Mouse (Mus musculus) thymus, adult 2 months (tissue): Measurements from ENCODE around the gene Gp1bb. TPM values are rescaled to one million over a fixed set of nuclear protein-coding genes. Genes with fewer than 3 reads are reported as not detected.

ENCODE experiments used
- DNase-seq: peaks from one replicate; pipeline ENCODE4 v3.0.0; 2021
- H3K27ac ChIP-seq: fragments of 200-500 bp; 2 replicates; pipeline ENCODE4 v1.5.1; 2012; ENCODE audit warnings: low read length, control low read depth; ENCODE audit not compliant: control insufficient read depth, insufficient read depth
- H3K27me3 ChIP-seq: fragments of 200-500 bp; 2 replicates; pipeline ENCODE4 v1.6.1; 2012; ENCODE audit warnings: mild to moderate bottlenecking, low read length, moderate library complexity, mixed read lengths; ENCODE audit not compliant: control insufficient read depth, insufficient read depth
- H3K36me3 ChIP-seq: fragments of 200-500 bp; 2 replicates; pipeline ENCODE4 v1.6.1; 2012; ENCODE audit warnings: mild to moderate bottlenecking, low read length, moderate library complexity; ENCODE audit not compliant: control insufficient read depth, insufficient read depth
- H3K4me1 ChIP-seq: fragments of 200-500 bp; replicated peaks from 2 replicates; pipeline ENCODE4 v1.6.1; 2012; ENCODE audit warnings: low read length; ENCODE audit not compliant: control insufficient read depth, insufficient read depth
- H3K4me3 ChIP-seq: fragments of 200-500 bp; 2 replicates; pipeline ENCODE4 v1.5.1; 2012; ENCODE audit warnings: mild to moderate bottlenecking, low read length, control low read depth, moderate library complexity; ENCODE audit not compliant: control insufficient read depth, insufficient read depth
- CTCF ChIP-seq: fragments of 200-500 bp; IDR thresholded peaks from 2 replicates; pipeline ENCODE4 v1.5.1; 2012; ENCODE audit warnings: mild to moderate bottlenecking, control low read depth, low read length, moderate library complexity, borderline replicate concordance; ENCODE audit not compliant: control insufficient read depth, poor library complexity, insufficient read depth; ENCODE audit errors: extremely low read depth
- POLR2A ChIP-seq: fragments of 200-500 bp; IDR thresholded peaks from 2 replicates; pipeline ENCODE4 v1.6.1; 2012; ENCODE audit warnings: mild to moderate bottlenecking, low read length, control low read depth, moderate library complexity; ENCODE audit not compliant: control insufficient read depth, poor library complexity, insufficient read depth; ENCODE audit errors: extremely low read depth
- WGBS: fragments of 180-500 bp; shearing (Covaris S2); methylation state at CpG from one replicate; pipeline ENCODE4 v1.1.7; 2018; 5-methylcytosine and 5-hydroxymethylcytosine counted together
- polyA plus RNA-seq: library from polyadenylated mRNA; depleted of rRNA; stranded (reverse); fragments of >200 nt; gene quantifications from 2 replicates; pipeline ENCODE4 v1.2.3, GENCODE M21; 2012

Gene Gp1bb
- polyA plus RNA-seq, 1 experiment = 1.1 TPM

DNA sequence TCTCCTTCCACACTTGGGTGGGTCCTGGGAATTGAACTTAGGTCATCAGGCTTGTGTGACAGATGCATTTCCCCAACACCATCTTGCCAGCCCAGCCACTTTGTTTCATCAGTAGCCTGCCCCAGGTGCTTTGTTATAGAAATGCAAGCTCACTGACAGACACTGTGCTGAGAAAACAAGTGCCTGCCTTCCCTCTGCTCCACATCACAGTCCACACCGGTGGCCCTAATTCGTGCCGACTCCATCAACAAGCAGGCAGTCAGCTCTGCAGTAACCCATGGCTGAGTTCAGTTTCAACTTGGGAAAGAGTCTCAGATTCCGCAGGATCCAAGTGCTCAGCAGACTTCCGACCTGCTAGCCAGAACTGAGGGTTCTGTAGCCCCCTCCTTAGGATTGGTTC lies 14.2 kb upstream of the Gp1bb start:
- WGBS = 97% methylated on average over 5 of the region's 5 CpGs
- TF ChIP-seq POLR2A = no peak
- no peak for TF ChIP-seq CTCF
- no peak overlapping the region for H3K4me3 ChIP-seq
- DNase-seq = no peak
- no peak overlapping the region for H3K27ac ChIP-seq
- no peaks in the 10 kb centered on the region for H3K4me1 ChIP-seq
- H3K36me3 ChIP-seq = no peaks in the 10 kb centered on the region
- H3K27me3 ChIP-seq = no peaks in the 10 kb centered on the region; the same call in 1 of the 2 replicates

DNA sequence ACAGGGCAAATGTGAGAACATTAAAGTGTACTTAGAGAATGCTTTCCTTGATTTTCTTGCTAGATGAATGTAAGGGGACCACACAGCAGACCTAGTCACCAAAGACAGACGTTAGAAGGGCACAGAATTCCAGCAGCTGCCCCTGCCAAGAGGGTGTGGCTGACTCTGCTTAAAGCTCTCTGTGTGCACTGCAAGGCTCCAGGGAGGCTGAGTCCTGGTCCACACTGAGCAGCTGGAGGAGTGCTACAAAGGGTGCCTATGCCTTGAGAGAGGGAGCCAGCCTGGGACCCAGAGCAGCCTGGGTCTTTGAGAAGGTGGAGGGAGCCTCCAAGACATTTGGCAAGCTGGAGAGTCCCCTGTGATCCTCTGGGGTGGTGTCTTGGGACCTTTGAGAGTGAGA lies 11.1 kb upstream of the Gp1bb start:
- Histone ChIP-seq H3K36me3 (no peaks in the 10 kb centered on the region), H3K27ac (no peak overlapping the region), H3K27me3 (peaks cover 12% of the 10 kb centered on the region; the same call in 1 of the 2 replicates), H3K4me1 (peaks cover 9% of the 10 kb centered on the region), H3K4me3 (no peak overlapping the region)
- 61% methylated on average over 1 of the region's 1 CpGs for WGBS
- TF ChIP-seq CTCF = no peak
- no peak for DNase-seq

DNA sequence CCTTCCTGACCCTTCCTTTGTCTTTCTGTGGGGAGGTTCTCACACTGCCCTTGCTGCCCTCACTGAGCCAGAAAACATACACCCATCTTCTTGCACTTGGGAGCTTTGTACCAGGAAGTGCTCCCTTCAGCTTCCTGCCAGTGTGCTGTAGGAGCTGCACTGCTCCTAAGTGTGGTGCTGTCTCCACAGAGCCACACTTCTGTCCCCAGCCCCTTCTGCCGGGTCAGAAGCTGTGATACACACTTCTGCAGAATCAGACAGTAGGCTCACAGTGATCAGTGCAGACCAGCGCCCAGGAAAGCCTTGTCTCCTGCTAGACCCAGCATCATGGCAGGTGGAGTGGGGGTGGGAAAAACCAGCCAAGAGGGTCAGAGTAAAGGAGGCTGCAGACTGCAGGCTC lies 10.6 kb upstream of the Gp1bb start:
- WGBS = 78% methylated on average over 2 of the region's 2 CpGs
- Histone ChIP-seq H3K4me1 (peaks cover 9% of the 10 kb centered on the region), H3K36me3 (no peaks in the 10 kb centered on the region), H3K27ac (no peak overlapping the region), H3K4me3 (no peak overlapping the region), H3K27me3 (peaks cover 12% of the 10 kb centered on the region; the same call in 1 of the 2 replicates)
- DNase-seq = no peak
- TF ChIP-seq POLR2A = no peak
- no peak for TF ChIP-seq CTCF

DNA sequence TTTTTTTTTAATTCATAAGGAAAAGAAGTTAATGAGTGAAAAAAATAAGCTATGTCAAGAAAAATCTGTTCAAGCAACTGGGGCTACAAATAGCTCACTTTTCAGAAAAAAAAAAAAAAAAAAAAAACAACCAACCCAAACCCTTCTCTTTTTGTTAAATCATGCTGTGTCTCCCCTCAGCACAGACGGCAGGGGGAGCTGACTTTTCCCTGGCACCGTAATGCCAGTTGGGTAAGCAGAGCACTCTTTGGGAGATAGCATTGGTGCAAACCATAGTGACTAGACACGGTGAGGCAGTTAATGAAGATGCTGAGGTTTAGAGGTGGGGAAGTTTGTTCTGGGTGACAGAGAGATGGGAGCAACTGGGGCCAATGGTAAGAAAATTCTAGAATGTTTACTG lies 9.9 kb upstream of the Gp1bb start:
- no peak overlapping the region for H3K27ac ChIP-seq
- DNase-seq = no peak
- TF ChIP-seq CTCF (no peak), POLR2A (no peak)
- 21% methylated on average over 3 of the region's 3 CpGs for WGBS
- H3K27me3 ChIP-seq = peaks cover 12% of the 10 kb centered on the region; the same call in 1 of the 2 replicates
- H3K36me3 ChIP-seq = no peaks in the 10 kb centered on the region
- H3K4me1 ChIP-seq = peaks cover 10% of the 10 kb centered on the region
- no peak overlapping the region for H3K4me3 ChIP-seq

DNA sequence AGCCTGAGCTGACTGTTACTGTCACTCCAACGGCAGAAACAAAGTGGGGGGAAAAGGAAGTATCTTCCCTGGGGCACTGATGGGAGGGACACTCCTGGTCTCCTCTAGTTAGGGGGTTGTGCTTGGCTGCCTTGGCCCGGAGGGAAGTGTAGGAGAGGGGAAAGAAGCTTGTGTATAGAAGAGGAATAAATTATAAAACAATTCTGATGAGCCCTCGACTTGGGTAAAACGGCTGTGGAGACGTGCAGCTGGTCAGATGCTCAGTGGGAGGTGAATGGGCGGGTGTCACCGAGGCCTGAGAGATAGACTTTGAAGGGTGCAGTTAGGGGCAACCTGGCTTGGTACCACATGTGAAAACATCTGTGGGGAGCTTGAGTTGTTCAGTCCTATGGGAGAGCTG lies 8.9 kb upstream of the Gp1bb start:
- DNase-seq = no peak
- no peak overlapping the region for H3K4me3 ChIP-seq
- WGBS = 62% methylated on average over 7 of the region's 7 CpGs
- peaks cover 12% of the 10 kb centered on the region; the same call in 1 of the 2 replicates for H3K27me3 ChIP-seq
- H3K36me3 ChIP-seq = no peaks in the 10 kb centered on the region
- H3K27ac ChIP-seq = no peak overlapping the region
- TF ChIP-seq POLR2A (no peak), CTCF (no peak)
- peaks cover 16% of the 10 kb centered on the region for H3K4me1 ChIP-seq

DNA sequence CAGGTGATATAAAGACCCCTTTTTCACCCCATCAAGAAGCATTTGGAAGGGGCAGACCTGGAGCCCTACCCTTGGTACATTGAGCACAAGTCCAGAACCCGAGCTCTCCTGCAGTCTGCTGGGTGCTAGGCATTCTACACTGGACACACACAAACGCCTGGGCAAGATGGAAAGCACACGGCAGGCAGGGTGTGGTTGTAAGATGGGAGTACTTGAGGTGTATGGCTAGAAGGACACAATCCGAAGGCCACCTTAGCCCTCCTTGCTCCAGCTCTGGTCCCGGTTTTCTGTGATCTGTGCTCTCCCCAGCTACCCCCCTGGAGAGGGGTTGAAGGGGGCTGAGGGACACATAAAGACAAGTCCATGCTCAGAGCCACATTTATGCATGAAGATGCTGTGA lies 8.1 kb upstream of the Gp1bb start:
- 70% methylated on average over 5 of the region's 5 CpGs for WGBS

DNA sequence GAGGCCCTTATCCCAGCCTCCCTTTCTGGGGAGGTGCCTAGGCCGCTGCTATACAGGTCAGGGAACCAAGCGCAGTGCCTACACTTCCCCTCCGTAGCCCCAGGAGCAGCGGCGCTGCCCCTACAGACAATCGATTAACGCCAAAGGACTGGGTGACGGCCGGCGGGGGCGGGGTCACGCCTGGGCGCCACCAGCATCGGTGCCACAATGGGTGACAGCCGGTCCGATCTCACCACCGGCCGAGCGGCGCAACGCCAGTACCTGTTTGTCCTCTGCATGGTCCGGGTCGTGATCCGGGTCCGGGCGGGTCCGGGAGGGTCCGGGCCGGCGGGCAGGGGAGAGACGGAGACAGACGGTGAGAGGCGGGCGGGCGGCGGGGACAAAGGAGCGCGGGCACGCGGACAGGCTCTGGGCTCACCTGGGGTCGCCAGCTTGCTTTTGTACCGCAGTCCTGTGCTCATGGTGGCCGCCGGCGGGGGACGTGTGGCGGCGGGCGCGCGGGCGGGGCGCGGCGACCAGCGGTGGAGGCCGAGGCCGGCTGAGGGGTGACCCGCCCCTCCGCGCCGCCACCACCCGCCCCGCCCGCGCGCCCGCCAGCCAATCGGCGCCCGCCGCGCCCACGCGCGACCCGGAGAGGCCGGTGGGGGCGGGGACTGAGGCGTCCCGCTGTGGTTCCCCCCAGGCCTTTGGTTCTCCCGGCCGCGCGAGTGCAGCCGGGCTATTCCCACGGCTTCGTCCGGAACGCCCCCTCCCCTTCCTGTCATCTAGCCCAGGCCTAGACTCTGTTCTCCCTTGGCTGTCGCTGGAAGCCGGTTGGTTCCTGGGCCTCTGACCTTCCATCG lies 7.4 kb upstream of the Gp1bb start, which contains the start of gene Sept5:
Gene Sept5, minus strand, starts transcription at position 565 of the 842 bp plus-strand sequence.
- 1% methylated on average over 93 of the region's 93 CpGs for WGBS
- TF ChIP-seq CTCF (no peak), POLR2A (no peak)
- Histone ChIP-seq H3K4me3 (peak within 1 kb of the TSS; percentile 38), H3K4me1 (peaks cover 21% of the 10 kb centered on the region), H3K27ac (no peak within 1 kb of the TSS), H3K27me3 (peaks cover 22% of the 10 kb centered on the region; the same call in 1 of the 2 replicates), H3K36me3 (no peaks in the 10 kb centered on the region)
- DNase-seq = peak; percentile 34

More for the DNA sequence above, 8.1 kb upstream of the Gp1bb start:
- Histone ChIP-seq H3K36me3 (no peaks in the 10 kb centered on the region), H3K27me3 (peaks cover 17% of the 10 kb centered on the region; the same call in 1 of the 2 replicates), H3K27ac (no peak overlapping the region), H3K4me1 (peaks cover 21% of the 10 kb centered on the region), H3K4me3 (no peak overlapping the region)
- TF ChIP-seq CTCF (no peak), POLR2A (no peak)
- no peak for DNase-seq
